Comparison of ENCODE assay signal across 10 mouse cellular contexts in genomic region chr2:33253572-33254190, GRCm38 (mm10). TPM values are rescaled to one million over a fixed set of nuclear protein-coding genes. Genes with fewer than 3 reads are reported as not detected.
DNase-seq lines count a peak whose midpoint lies in the region; ATAC-seq and TF ChIP-seq lines count a peak whose summit lies in the region.
"Had no signal": no experiment of that assay in that cellular context is flagged by ENCODE, and none has a peak within 500 bp of the region (broad histone marks: within the 10 kb centered on the region; RNA-seq: fewer than 3 reads in every experiment).

No protein-coding gene starts in this region.

- no peak overlapping the region for H3K4me2 ChIP-seq in embryonic facial prominence, embryonic 11.5 days (ENCODE audit: low read depth, low read length)
- H3K4me2 ChIP-seq in lung, postnatal 0 days (replicated peaks; ENCODE audit: low read depth, low read length): no peak overlapping the region
- no peak overlapping the region for H3K4me2 ChIP-seq in midbrain, embryonic 15.5 days
- H3K4me2 ChIP-seq: hindbrain, embryonic 13.5 days; stomach, embryonic 15.5 days had no signal

- H3K27me3 ChIP-seq in embryonic facial prominence, embryonic 11.5 days (ENCODE audit: control insufficient read depth, insufficient read depth, low read length): no peaks in the 10 kb centered on the region
- H3K27me3 ChIP-seq in embryonic facial prominence, embryonic 10.5 days (replicated peaks; ENCODE audit: low read depth, poor library complexity, severe bottlenecking): no peaks in the 10 kb centered on the region
- H3K27me3 ChIP-seq in lung, postnatal 0 days (replicated peaks; ENCODE audit: insufficient read depth, low read length): no peaks in the 10 kb centered on the region
- H3K27me3 ChIP-seq in midbrain, embryonic 15.5 days (replicated peaks): no peaks in the 10 kb centered on the region
- H3K27me3 ChIP-seq: hindbrain, embryonic 13.5 days; stomach, embryonic 15.5 days had no signal

- 76% methylated on average over 4 of the region's 4 CpGs for WGBS in embryonic facial prominence, embryonic 11.5 days
- 82% methylated on average over 4 of the region's 4 CpGs for WGBS in embryonic facial prominence, embryonic 10.5 days
- 55% methylated on average over 4 of the region's 4 CpGs for WGBS in lung, postnatal 0 days
- 66% methylated on average over 4 of the region's 4 CpGs for WGBS in midbrain, embryonic 15.5 days

- H3K9ac ChIP-seq in embryonic facial prominence, embryonic 11.5 days (replicated peaks; ENCODE audit: low read length): no peak overlapping the region
- H3K9ac ChIP-seq in lung, postnatal 0 days (replicated peaks; ENCODE audit: low read depth): no peak overlapping the region
- no peak overlapping the region for H3K9ac ChIP-seq in midbrain, embryonic 15.5 days
- H3K9ac ChIP-seq: hindbrain, embryonic 13.5 days; stomach, embryonic 15.5 days had no signal

- H3K9me3 ChIP-seq in embryonic facial prominence, embryonic 11.5 days (replicated peaks; ENCODE audit: control insufficient read depth, low read length): no peaks in the 10 kb centered on the region
- no peaks in the 10 kb centered on the region for H3K9me3 ChIP-seq in embryonic facial prominence, embryonic 10.5 days
- no peaks in the 10 kb centered on the region for H3K9me3 ChIP-seq in lung, postnatal 0 days (ENCODE audit: low read length)
- H3K9me3 ChIP-seq in midbrain, embryonic 15.5 days: no peaks in the 10 kb centered on the region
- H3K9me3 ChIP-seq: hindbrain, embryonic 13.5 days; stomach, embryonic 15.5 days had no signal

- no peaks in the 10 kb centered on the region for H3K36me3 ChIP-seq in embryonic facial prominence, embryonic 11.5 days (replicated peaks; ENCODE audit: control insufficient read depth, insufficient read depth, low read depth, low read length)
- no peaks in the 10 kb centered on the region; the same call in 1 of the 2 replicates for H3K36me3 ChIP-seq in embryonic facial prominence, embryonic 10.5 days (replicated peaks)
- H3K36me3 ChIP-seq in lung, postnatal 0 days (ENCODE audit: insufficient read depth, low read length): no peaks in the 10 kb centered on the region
- H3K36me3 ChIP-seq in midbrain, embryonic 15.5 days (replicated peaks): no peaks in the 10 kb centered on the region
- H3K36me3 ChIP-seq: stomach, embryonic 15.5 days had no signal

- H3K27ac ChIP-seq in embryonic facial prominence, embryonic 11.5 days (replicated peaks; ENCODE audit: low read depth, low read length): no peak overlapping the region
- no peak overlapping the region for H3K27ac ChIP-seq in embryonic facial prominence, embryonic 10.5 days (replicated peaks)
- H3K27ac ChIP-seq in lung, postnatal 0 days (ENCODE audit: low read length): no peak overlapping the region
- 0 out of 2 replicates have a peak overlapping the region, but pooled peaks have one; percentile 26 for H3K27ac ChIP-seq in midbrain, embryonic 15.5 days
- H3K27ac ChIP-seq: stomach, embryonic 15.5 days had no signal

- no peak overlapping the region for H3K4me3 ChIP-seq in embryonic facial prominence, embryonic 11.5 days (ENCODE audit: low read depth, low read length)
- no peak overlapping the region for H3K4me3 ChIP-seq in embryonic facial prominence, embryonic 10.5 days
- H3K4me3 ChIP-seq in lung, postnatal 0 days (ENCODE audit: low read depth, low read length): no peak overlapping the region
- H3K4me3 ChIP-seq in midbrain, embryonic 15.5 days: no peak overlapping the region
- H3K4me3 ChIP-seq: hindbrain, embryonic 13.5 days; stomach, embryonic 15.5 days had no signal

- TF ChIP-seq CTCF in lung, postnatal 0 days (IDR thresholded peaks at IDR 0.05): no peak

- no peak for ATAC-seq in embryonic facial prominence, embryonic 11.5 days (replicated peaks; ENCODE audit: insufficient number of reproducible peaks, low FRiP score, low TSS enrichment, low read depth)
- peak; percentile 30; the same call in 1 of the 2 replicates for ATAC-seq in lung, postnatal 0 days
- ATAC-seq in midbrain, embryonic 15.5 days (replicated peaks): 0 out of 2 replicates have a peak, but pooled peaks have one; percentile 45

- TF ChIP-seq EP300 in lung, postnatal 0 days (IDR thresholded peaks at IDR 0.05): no peak

- H3K4me1 ChIP-seq in embryonic facial prominence, embryonic 11.5 days (ENCODE audit: control insufficient read depth, insufficient read depth, low read length): no peaks in the 10 kb centered on the region; the same call in 1 of the 2 replicates
- peaks cover 54% of the 10 kb centered on the region for H3K4me1 ChIP-seq in embryonic facial prominence, embryonic 10.5 days
- H3K4me1 ChIP-seq in lung, postnatal 0 days (ENCODE audit: insufficient read depth, low read depth, low read length): no peaks in the 10 kb centered on the region
- peaks cover 5% of the 10 kb centered on the region; the same call in 1 of the 2 replicates for H3K4me1 ChIP-seq in midbrain, embryonic 15.5 days

- peak; percentile 25 for DNase-seq in embryonic facial prominence, embryonic 11.5 days (ENCODE audit: low spot score)
- DNase-seq in embryonic facial prominence, embryonic 10.5 days (ENCODE audit: low spot score): no peak
- peak; percentile 13 for DNase-seq in lung, postnatal 0 days (ENCODE audit: low spot score)
- no peak for DNase-seq in lung, postnatal 4 days
- DNase-seq in kidney, adult 18-20 months: peak; percentile 40
- no peak for DNase-seq in layer of hippocampus, postnatal 14 days (ENCODE audit: low spot score in 2 of 2)
- DNase-seq in cerebellum, adult 9-11 months: no peak

RNA-seq across cellular contexts. Expression of gene Angptl2, which starts 37.8 kb away (rescaled TPM):
- 28.6 and 30.4 TPM in 2 replicates for polyA plus RNA-seq in embryonic facial prominence, embryonic 11.5 days (2014; fragmentation: Nextera tagmentation; extraction: Ambion mirVana)
- polyA plus RNA-seq in embryonic facial prominence, embryonic 10.5 days (2016; fragmentation: Nextera tagmentation; extraction: Ambion mirVana): 30.1 and 33.8 TPM in 2 replicates
- polyA plus RNA-seq in lung, postnatal 0 days (2015; fragmentation: Nextera tagmentation; extraction: Ambion mirVana): 28.6 and 33.8 TPM in 2 replicates
- polyA plus RNA-seq in midbrain, embryonic 15.5 days (2015; fragmentation: Nextera tagmentation; extraction: Ambion mirVana): 16.2 and 19.3 TPM in 2 replicates
- total RNA-seq in layer of hippocampus, postnatal 14 days (2021): 1 to 10 TPM; 2.6 to 5.9 TPM

Comparison
In these comparisons a context has a peak if more than half of its experiments do, and no peak if none do; other contexts are left out.
1. DNase-seq: peak in embryonic facial prominence, embryonic 11.5 days (single experiment), lung, postnatal 0 days (single experiment) and kidney, adult 18-20 months (single experiment); none in embryonic facial prominence, embryonic 10.5 days (single experiment), lung, postnatal 4 days (0 of 2), layer of hippocampus, postnatal 14 days (0 of 2) and cerebellum, adult 9-11 months (single experiment).